Mouse (Mus musculus): Measurements from ENCODE around the gene Sh3glb2. TPM values are rescaled to one million over a fixed set of nuclear protein-coding genes. Genes with fewer than 3 reads are reported as not detected.

The Sh3glb2 gene
- polyA plus RNA-seq, 1 experiment from 2014 or later: 59.9 TPM

DNA sequence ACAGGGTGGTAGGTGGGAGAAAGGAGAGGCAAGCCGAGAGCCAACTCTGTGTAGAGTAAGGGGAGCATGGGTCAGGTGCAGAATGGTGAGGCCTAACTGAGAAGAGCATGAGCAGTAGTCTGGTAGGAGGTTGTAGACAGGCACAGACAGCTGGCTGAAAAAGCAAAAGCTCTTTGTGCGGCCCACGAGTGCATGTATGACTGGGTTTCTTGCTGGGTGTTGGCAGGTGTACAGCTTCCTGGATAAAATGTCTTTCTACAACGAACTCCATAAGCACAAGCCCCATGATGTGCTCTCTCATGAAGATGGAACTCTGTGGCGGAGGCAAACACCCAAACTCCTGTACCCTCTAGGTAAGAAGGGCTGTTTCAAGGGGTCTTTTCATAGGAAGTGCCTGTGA is 42.2 kb downstream of the Sh3glb2 start:
- WGBS: 95% methylated on average over 5 of the region's 5 CpGs

DNA sequence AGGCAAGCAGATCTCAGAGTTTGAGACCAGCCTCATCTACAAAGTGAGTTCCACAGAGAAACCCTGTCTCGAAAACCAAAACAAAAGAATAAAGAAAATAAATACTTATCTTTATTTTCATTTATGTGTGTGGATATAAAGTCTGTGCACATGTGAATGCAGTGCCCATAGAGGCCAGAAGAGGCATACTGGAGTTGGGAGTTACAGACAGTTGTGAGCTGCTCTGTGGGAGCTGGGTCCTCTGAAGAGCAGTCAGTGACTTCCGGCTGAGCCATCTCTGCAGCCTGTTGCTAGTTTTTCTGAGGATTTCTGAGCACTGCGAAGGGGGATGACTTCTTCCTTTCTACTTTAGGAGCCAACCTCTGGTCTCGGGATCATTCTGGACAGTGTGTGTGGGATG is 43.0 kb downstream of the Sh3glb2 start:
- H3K36me3 ChIP-seq (ENCODE audit: control insufficient read depth, insufficient read depth, low read length): peaks cover 35% of the 10 kb centered on the region
- no peaks in the 10 kb centered on the region for H3K4me1 ChIP-seq (ENCODE audit: control insufficient read depth, insufficient read depth, low read length)
- no peak overlapping the region for H3K9ac ChIP-seq (ENCODE audit: low read length)
- H3K4me3 ChIP-seq (ENCODE audit: low read depth, low read length): no peak overlapping the region
- H3K27ac ChIP-seq (replicated peaks; ENCODE audit: low read depth, low read length): no peak overlapping the region
- no peak overlapping the region for H3K4me2 ChIP-seq (ENCODE audit: low read depth, severe bottlenecking)
- no peaks in the 10 kb centered on the region for H3K9me3 ChIP-seq (ENCODE audit: control insufficient read depth, low read length)
- DNase-seq (ENCODE audit: low spot score): no peak
- H3K27me3 ChIP-seq (ENCODE audit: control insufficient read depth, insufficient read depth, low read length): no peaks in the 10 kb centered on the region
- no peak for ATAC-seq (ENCODE audit: insufficient number of reproducible peaks, low FRiP score, low TSS enrichment, low read depth)
- 96% methylated on average over 4 of the region's 4 CpGs for WGBS

More for the DNA sequence above, 42.2 kb downstream of the Sh3glb2 start:
- Histone ChIP-seq H3K4me2 (ENCODE audit: low read depth, severe bottlenecking) (no peak overlapping the region), H3K4me1 (ENCODE audit: control insufficient read depth, insufficient read depth, low read length) (no peaks in the 10 kb centered on the region), H3K36me3 (ENCODE audit: control insufficient read depth, insufficient read depth, low read length) (peaks cover 32% of the 10 kb centered on the region), H3K27ac (replicated peaks; ENCODE audit: low read depth, low read length) (no peak overlapping the region), H3K9me3 (ENCODE audit: control insufficient read depth, low read length) (no peaks in the 10 kb centered on the region), H3K9ac (ENCODE audit: low read length) (no peak overlapping the region), H3K4me3 (ENCODE audit: low read depth, low read length) (no peak overlapping the region), H3K27me3 (ENCODE audit: control insufficient read depth, insufficient read depth, low read length) (no peaks in the 10 kb centered on the region)
- no peak for ATAC-seq (ENCODE audit: insufficient number of reproducible peaks, low FRiP score, low TSS enrichment, low read depth)
- no peak for DNase-seq (ENCODE audit: low spot score)

DNA sequence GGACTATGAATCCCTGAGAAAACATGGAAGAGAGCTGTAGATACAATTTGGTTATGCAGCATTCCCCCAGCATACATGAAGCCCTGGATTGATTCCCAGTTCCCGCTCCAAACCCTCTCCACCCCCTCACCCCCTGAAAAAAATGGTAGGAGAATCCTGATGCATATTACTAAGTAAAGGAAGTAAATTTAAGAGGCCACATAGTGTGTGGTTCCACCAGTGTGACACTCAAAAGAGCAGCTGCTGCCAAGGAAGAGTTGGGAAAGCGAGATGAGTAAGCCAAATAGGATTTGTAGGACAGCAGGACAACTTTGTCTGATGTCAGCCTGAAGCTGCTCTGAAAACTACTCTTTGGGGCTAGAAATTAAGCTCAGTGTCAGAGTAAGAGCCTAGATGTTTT is 47.7 kb downstream of the Sh3glb2 start:
- H3K9me3 ChIP-seq (ENCODE audit: control insufficient read depth, low read length): no peaks in the 10 kb centered on the region
- WGBS: 93% methylated on average over 2 of the region's 2 CpGs
- no peaks in the 10 kb centered on the region for H3K4me1 ChIP-seq (ENCODE audit: control insufficient read depth, insufficient read depth, low read length)
- peaks cover 45% of the 10 kb centered on the region for H3K36me3 ChIP-seq (ENCODE audit: control insufficient read depth, insufficient read depth, low read length)
- no peak overlapping the region for H3K4me3 ChIP-seq (ENCODE audit: low read depth, low read length)
- no peak overlapping the region for H3K4me2 ChIP-seq (ENCODE audit: low read depth, severe bottlenecking)
- no peak overlapping the region for H3K27ac ChIP-seq (replicated peaks; ENCODE audit: low read depth, low read length)
- H3K27me3 ChIP-seq (ENCODE audit: control insufficient read depth, insufficient read depth, low read length): no peaks in the 10 kb centered on the region
- no peak overlapping the region for H3K9ac ChIP-seq (ENCODE audit: low read length)
- DNase-seq (ENCODE audit: low spot score) (no peak), ATAC-seq (ENCODE audit: insufficient number of reproducible peaks, low FRiP score, low TSS enrichment, low read depth) (no peak)

DNA sequence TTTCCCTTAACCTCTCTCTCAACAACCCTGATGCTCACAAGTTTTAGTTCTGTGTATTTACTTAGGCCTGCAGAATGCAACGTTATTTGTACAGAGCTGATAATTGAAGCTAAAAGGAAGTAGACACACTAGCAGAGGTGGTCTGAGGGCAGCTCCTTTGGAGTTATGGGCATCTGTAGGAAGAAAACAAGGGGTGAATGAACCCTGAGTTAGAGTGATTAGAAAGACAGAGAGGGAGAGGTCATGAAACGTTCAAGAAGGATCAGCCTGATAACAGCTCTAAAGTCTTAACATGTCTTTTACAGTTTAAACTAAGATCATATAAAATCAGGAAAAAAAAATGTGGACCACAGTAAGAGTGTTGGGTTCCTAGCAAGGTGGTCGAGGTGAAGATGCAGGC is 49.8 kb downstream of the Sh3glb2 start:
- ATAC-seq (ENCODE audit: insufficient number of reproducible peaks, low FRiP score, low TSS enrichment, low read depth): no peak
- 88% methylated on average over 3 of the region's 3 CpGs for WGBS
- H3K36me3 ChIP-seq (ENCODE audit: control insufficient read depth, insufficient read depth, low read length): peaks cover 48% of the 10 kb centered on the region

DNA sequence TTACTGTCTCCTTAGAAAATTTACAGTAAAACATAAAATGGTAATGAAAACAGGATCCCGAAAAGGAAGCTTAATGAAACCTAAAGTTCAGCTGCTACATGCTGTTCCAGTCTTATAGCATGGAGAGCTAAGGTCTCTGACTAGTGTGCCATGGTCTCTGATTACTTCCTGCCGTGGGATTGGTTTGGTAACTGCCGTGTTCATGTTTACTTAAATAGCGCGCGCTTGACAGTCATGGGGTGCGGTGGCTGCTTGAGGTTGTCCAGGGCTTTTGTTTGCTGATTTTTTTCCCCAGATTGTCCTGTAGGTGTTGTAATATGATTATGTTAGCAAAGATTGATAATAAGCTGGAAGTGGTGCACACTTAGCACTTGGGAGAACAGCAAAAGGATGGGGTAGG is 53.0 kb downstream of the Sh3glb2 start:
- H3K9me3 ChIP-seq (ENCODE audit: control insufficient read depth, low read length): no peaks in the 10 kb centered on the region
- H3K4me2 ChIP-seq (ENCODE audit: low read depth, severe bottlenecking): no peak overlapping the region
- ATAC-seq (ENCODE audit: insufficient number of reproducible peaks, low FRiP score, low TSS enrichment, low read depth) (no peak), DNase-seq (ENCODE audit: low spot score) (no peak)
- 94% methylated on average over 7 of the region's 7 CpGs for WGBS
- H3K4me3 ChIP-seq (ENCODE audit: low read depth, low read length): no peak overlapping the region
- no peak overlapping the region for H3K9ac ChIP-seq (ENCODE audit: low read length)
- no peaks in the 10 kb centered on the region for H3K27me3 ChIP-seq (ENCODE audit: control insufficient read depth, insufficient read depth, low read length)
- peaks cover 45% of the 10 kb centered on the region for H3K36me3 ChIP-seq (ENCODE audit: control insufficient read depth, insufficient read depth, low read length)
- no peaks in the 10 kb centered on the region for H3K4me1 ChIP-seq (ENCODE audit: control insufficient read depth, insufficient read depth, low read length)
- H3K27ac ChIP-seq (replicated peaks; ENCODE audit: low read depth, low read length): no peak overlapping the region

More for the DNA sequence above, 49.8 kb downstream of the Sh3glb2 start:
- no peaks in the 10 kb centered on the region for H3K27me3 ChIP-seq (ENCODE audit: control insufficient read depth, insufficient read depth, low read length)
- H3K27ac ChIP-seq (replicated peaks; ENCODE audit: low read depth, low read length): no peak overlapping the region
- no peaks in the 10 kb centered on the region for H3K9me3 ChIP-seq (ENCODE audit: control insufficient read depth, low read length)
- H3K4me2 ChIP-seq (ENCODE audit: low read depth, severe bottlenecking): no peak overlapping the region
- H3K4me1 ChIP-seq (ENCODE audit: control insufficient read depth, insufficient read depth, low read length): no peaks in the 10 kb centered on the region
- no peak overlapping the region for H3K9ac ChIP-seq (ENCODE audit: low read length)
- no peak overlapping the region for H3K4me3 ChIP-seq (ENCODE audit: low read depth, low read length)
- DNase-seq (ENCODE audit: low spot score): no peak

DNA sequence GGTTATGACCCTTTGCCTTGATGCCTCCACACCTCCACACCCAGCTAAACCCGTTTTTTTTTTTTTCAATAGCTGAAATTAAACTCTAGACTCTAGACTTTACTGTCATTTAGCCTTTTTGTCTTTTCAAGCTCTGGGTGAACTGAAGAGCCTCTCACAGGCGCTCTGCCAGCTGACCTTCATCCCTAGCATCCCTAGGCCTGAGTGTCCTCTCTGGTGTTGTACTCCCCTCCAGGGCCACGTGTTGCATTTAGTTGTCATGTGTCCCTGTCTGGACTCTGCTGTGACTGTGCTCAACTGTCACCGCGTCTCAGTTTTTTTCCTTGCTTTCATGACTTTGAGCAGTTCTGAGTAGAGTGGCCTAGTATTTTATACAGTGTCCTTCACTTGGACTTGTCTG is 59.2 kb downstream of the Sh3glb2 start:
- Histone ChIP-seq H3K36me3 (ENCODE audit: control insufficient read depth, insufficient read depth, low read length) (peaks cover 22% of the 10 kb centered on the region; the same call in 1 of the 2 replicates), H3K9ac (ENCODE audit: low read length) (no peak overlapping the region), H3K4me2 (ENCODE audit: low read depth, severe bottlenecking) (no peak overlapping the region), H3K9me3 (ENCODE audit: control insufficient read depth, low read length) (no peaks in the 10 kb centered on the region), H3K27me3 (ENCODE audit: control insufficient read depth, insufficient read depth, low read length) (no peaks in the 10 kb centered on the region), H3K27ac (replicated peaks; ENCODE audit: low read depth, low read length) (no peak overlapping the region), H3K4me1 (ENCODE audit: control insufficient read depth, insufficient read depth, low read length) (no peaks in the 10 kb centered on the region), H3K4me3 (ENCODE audit: low read depth, low read length) (no peak overlapping the region)
- 86% methylated on average over 5 of the region's 5 CpGs for WGBS
- no peak for ATAC-seq (ENCODE audit: insufficient number of reproducible peaks, low FRiP score, low TSS enrichment, low read depth)
- DNase-seq (ENCODE audit: low spot score): no peak

DNA sequence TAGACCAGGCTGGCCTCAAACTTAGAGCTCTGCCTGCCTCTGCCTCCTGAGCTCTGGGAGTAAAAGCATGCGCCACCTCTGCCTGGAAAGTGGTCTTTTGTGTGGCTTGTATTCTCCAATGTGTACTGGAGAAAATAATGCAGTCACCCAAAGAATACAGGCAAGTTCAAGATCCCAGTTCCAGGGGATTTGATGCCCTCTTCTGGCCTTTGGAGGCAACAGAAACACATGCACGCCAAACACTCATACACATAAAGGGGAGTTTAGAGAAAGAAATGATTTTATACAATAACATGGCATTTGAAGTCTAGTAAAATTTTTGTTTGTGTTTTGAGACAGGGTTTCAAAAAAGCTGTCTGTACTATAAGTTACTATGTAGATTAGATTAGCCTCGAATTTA is 59.6 kb downstream of the Sh3glb2 start:
- ATAC-seq (ENCODE audit: insufficient number of reproducible peaks, low FRiP score, low TSS enrichment, low read depth) (no peak), DNase-seq (ENCODE audit: low spot score) (no peak)
- 86% methylated on average over 3 of the region's 3 CpGs for WGBS
- Histone ChIP-seq H3K4me3 (ENCODE audit: low read depth, low read length) (no peak overlapping the region), H3K36me3 (ENCODE audit: control insufficient read depth, insufficient read depth, low read length) (peaks cover 17% of the 10 kb centered on the region; the same call in 1 of the 2 replicates), H3K9ac (ENCODE audit: low read length) (no peak overlapping the region), H3K27me3 (ENCODE audit: control insufficient read depth, insufficient read depth, low read length) (no peaks in the 10 kb centered on the region), H3K27ac (replicated peaks; ENCODE audit: low read depth, low read length) (no peak overlapping the region), H3K4me1 (ENCODE audit: control insufficient read depth, insufficient read depth, low read length) (no peaks in the 10 kb centered on the region), H3K9me3 (ENCODE audit: control insufficient read depth, low read length) (no peaks in the 10 kb centered on the region), H3K4me2 (ENCODE audit: low read depth, severe bottlenecking) (no peak overlapping the region)

Small RNA genes within 50 kb of the gene (microRNA-seq; reads per million reads assigned to microRNA genes)
- not detected for gene Gm47292

Other genes starting within 250 kb of the Sh3glb2 start
- 6.7 and 8.7 TPM in 2 replicates for gene Zer1, start 234.8 kb downstream of the Sh3glb2 start, polyA plus RNA-seq (2014; fragmentation: Nextera tagmentation; extraction: Ambion mirVana)
- 14.2 and 16.8 TPM in 2 replicates for gene Tbc1d13, start 225.6 kb downstream of the Sh3glb2 start, polyA plus RNA-seq (2014; fragmentation: Nextera tagmentation; extraction: Ambion mirVana)
- 18.3 and 20.7 TPM in 2 replicates for gene Endog, start 187.8 kb downstream of the Sh3glb2 start, polyA plus RNA-seq (2014; fragmentation: Nextera tagmentation; extraction: Ambion mirVana)
- gene Spout1, start 180.9 kb downstream of the Sh3glb2 start, polyA plus RNA-seq (2014; fragmentation: Nextera tagmentation; extraction: Ambion mirVana): 91.6 and 92.6 TPM in 2 replicates
- gene Kyat1, start 153.5 kb downstream of the Sh3glb2 start, polyA plus RNA-seq (2014; fragmentation: Nextera tagmentation; extraction: Ambion mirVana): 6.1 and 7.6 TPM in 2 replicates
- 58.2 and 58.3 TPM in 2 replicates for gene Lrrc8a, start 121.6 kb downstream of the Sh3glb2 start, polyA plus RNA-seq (2014; fragmentation: Nextera tagmentation; extraction: Ambion mirVana)
- 0.09 TPM in 1 of 2 replicates, not detected in the other for gene Gm28035, start 118.8 kb downstream of the Sh3glb2 start, polyA plus RNA-seq (2014; fragmentation: Nextera tagmentation; extraction: Ambion mirVana)
- 3.3 and 3.7 TPM in 2 replicates for gene Phyhd1, start 93.1 kb downstream of the Sh3glb2 start, polyA plus RNA-seq (2014; fragmentation: Nextera tagmentation; extraction: Ambion mirVana)
- not detected in 2 replicates for gene Gm28038, start 78.3 kb downstream of the Sh3glb2 start, polyA plus RNA-seq (2014; fragmentation: Nextera tagmentation; extraction: Ambion mirVana)
- 24.9 and 25.0 TPM in 2 replicates for gene Dolk, start 73.0 kb downstream of the Sh3glb2 start, polyA plus RNA-seq (2014; fragmentation: Nextera tagmentation; extraction: Ambion mirVana)
- 69.0 and 73.7 TPM in 2 replicates for gene Nup188, start 72.9 kb downstream of the Sh3glb2 start, polyA plus RNA-seq (2014; fragmentation: Nextera tagmentation; extraction: Ambion mirVana)
- 19.5 and 20.1 TPM in 2 replicates for gene Miga2, start 4.9 kb upstream of the Sh3glb2 start, polyA plus RNA-seq (2014; fragmentation: Nextera tagmentation; extraction: Ambion mirVana)
- gene Dolpp1, start 32.9 kb upstream of the Sh3glb2 start, polyA plus RNA-seq (2014; fragmentation: Nextera tagmentation; extraction: Ambion mirVana): 33.0 and 33.1 TPM in 2 replicates
- gene Crat, start 56.5 kb upstream of the Sh3glb2 start, polyA plus RNA-seq (2014; fragmentation: Nextera tagmentation; extraction: Ambion mirVana): 25.6 and 27.9 TPM in 2 replicates
- 74.4 and 83.3 TPM in 2 replicates for gene Ptpa, start 56.7 kb upstream of the Sh3glb2 start, polyA plus RNA-seq (2014; fragmentation: Nextera tagmentation; extraction: Ambion mirVana)
- gene Ier5l, start 114.9 kb upstream of the Sh3glb2 start, polyA plus RNA-seq (2014; fragmentation: Nextera tagmentation; extraction: Ambion mirVana): 7.1 and 9.7 TPM in 2 replicates
- 0.37 and 1.0 TPM in 2 replicates for gene Cstad, start 235.7 kb upstream of the Sh3glb2 start, polyA plus RNA-seq (2014; fragmentation: Nextera tagmentation; extraction: Ambion mirVana)